Mouse (Mus musculus) embryo, embryonic 10.5 days (tissue): ENCODE results near the gene Bicc1.

Experiments
- DNase-seq: peaks from one replicate; pipeline ENCODE4 v3.0.0-alpha.2; 2015; ENCODE audit warnings: low spot score

Gene Bicc1

DNA sequence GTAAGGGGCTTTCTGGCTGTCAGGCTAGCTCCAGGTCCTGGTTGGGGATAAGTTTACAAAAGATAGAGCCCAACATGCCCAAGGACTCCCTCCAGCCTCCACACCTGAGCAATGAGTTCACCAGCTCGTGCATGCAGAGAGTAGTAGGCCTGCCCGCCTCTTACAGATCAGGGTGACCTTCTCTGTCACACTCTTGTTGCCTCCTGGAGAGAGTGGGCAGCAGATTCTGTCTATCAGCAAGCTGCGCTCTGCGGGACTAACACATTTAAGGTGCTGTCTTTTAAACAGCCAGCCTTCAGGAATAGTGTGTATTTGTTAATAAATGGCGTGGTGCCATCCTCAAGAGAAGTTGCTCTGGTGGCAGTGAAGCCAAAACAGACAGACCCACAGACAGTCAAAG is 101.4 kb downstream of the Bicc1 start:
- no peak for DNase-seq

- DNase-seq: no peak
Observed at GRCm38 (mm10) chr10:71052748-71053147, 106.8 kb downstream of the Bicc1 start.

- no peak for DNase-seq
Observed at GRCm38 (mm10) chr10:71052208-71052607, 107.3 kb downstream of the Bicc1 start.

GRCm38 (mm10) chr10:71050722-71051333 is 108.7 kb downstream of the Bicc1 start:
- no peak for DNase-seq

- DNase-seq: no peak
Observed at GRCm38 (mm10) chr10:71049294-71049693, 110.2 kb downstream of the Bicc1 start.

DNA sequence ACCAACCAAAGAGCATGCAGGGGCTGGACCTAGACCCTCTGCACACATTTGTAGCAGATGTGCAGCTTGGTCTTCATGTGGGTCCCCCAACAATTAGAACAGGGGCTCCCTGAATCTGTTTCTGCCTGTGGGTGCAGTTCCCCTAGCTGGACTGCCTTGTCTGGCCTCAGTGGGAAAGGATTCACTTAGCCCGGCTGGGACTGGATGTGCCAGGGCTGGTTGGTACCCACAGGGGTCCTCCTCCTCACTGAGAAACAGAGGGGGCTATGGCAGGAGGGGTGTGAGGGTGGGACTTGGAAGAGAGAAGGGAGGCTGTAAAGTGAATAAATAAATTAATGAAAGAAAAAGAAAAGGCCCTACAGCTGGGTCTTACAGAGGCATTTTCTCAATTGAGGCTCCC is 115.1 kb downstream of the Bicc1 start:
- DNase-seq: no peak

DNA sequence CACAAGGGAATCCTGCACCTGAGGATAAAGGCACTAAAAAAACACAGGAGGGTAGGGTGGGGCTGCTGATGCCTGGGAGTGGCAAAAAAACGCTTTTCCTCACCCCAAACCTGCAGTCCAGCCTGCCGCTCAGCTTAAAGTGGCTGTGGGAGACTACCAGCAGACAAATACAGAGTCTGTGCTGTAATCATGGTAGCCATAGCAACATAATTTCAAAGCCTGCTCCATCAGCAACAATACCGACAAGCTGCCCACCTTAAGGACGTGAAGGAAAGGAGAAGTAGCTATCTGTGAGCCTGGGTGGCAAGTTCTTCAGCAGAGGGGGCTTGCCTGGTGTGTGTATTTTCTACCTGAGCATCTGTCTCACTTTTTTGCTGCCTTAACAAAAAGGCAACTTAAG is 117.6 kb downstream of the Bicc1 start:
- DNase-seq: no peak

- DNase-seq: no peak
Observed at GRCm38 (mm10) chr10:71036484-71036883, 123.0 kb downstream of the Bicc1 start.

GRCm38 (mm10) chr10:71028996-71029395 is 130.5 kb downstream of the Bicc1 start:
- no peak for DNase-seq

DNA sequence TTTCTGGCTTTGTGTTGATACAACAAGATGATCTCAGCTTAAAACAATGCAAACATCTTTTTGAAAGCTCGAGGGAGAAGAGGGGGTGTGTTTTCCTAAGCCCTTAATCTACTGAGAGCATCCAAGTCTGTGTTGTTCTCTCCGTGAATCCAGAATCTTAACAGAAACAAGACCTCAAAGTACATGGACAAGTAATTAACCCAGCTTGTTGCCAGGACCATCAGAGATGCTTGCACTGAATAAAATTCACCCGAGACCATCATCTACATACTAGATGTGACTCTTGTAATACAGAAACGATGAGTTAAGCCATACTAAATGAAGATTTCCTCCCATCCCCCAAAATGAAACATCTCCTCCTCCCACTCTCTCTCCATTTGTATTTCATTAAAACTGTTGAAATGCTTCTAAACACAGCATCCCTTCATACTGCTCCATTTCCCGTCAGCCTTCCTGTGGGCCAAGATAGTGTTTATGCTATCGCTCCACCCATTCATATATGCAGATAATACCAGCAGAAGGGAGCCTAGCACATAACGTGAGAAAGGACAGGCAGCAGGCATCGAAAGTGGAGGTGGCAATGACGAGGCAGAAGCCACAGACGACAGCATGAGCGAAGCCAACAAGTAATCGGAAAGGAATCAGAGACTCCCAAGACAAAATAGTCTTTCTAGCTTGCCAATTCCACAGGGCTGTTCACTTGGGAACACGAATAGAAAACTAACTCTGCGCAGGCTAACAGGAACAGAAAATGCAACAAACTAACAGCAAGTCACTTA is 131.2 kb downstream of the Bicc1 start:
- DNase-seq: no peak

DNA sequence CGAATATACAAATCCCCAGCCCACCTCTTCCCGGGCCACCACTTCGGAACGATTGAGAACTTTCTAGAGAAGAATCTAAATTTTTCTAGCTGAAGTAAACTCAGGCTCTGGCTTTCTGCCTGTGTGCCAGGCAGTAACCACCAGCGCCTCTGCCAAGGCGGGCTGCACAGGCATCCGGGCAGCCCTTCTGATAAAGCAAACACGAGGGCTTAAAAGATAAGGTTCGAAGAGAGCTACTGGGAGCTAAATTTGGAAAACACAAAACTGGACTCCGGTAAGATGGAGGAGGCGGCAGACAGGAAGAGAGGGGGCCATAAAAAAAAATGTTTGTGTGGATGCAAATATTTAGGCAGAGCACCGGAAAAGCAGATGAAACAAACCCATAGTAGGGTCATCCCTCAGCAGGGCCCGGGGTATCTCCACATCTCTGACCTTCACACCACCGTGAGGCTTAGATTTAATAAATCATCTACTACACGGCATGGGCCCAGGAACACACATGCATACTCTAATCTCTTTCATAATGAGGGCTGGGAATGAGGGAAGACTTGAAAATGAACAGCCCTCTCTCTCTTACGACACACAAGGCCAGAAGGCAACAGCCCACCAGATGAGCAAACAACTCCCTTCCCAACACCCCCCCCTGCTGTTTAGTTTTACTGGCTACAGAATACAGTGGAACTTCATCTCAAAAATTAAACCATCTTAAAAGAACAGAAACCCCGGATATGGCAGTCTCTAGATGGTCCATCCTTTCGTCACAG is 134.2 kb downstream of the Bicc1 start:
- DNase-seq: no peak

GRCm38 (mm10) chr10:71024681-71025080 is 134.8 kb downstream of the Bicc1 start:
- DNase-seq: no peak

DNA sequence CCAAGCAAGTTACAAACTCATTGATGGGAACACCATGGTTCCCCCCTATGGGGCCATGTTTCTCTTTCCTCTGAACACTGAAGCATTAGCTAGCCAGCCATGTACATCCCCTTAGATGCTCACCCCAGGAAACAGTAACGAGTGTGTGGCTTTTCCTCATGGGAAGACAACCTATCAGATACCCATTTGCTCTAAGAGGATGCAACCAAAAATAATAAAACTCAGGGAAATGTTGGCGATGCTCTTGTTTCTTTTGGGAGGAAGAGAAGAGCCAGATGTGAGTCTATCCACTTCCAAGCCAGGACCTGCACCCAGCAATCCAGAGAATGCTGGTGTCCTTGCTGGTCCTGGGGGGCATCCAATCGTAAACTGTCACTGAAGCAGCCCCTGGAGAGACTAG is 136.0 kb downstream of the Bicc1 start:
- DNase-seq: no peak

- DNase-seq: no peak
Observed at GRCm38 (mm10) chr10:71020459-71020858, 139.0 kb downstream of the Bicc1 start.

DNA sequence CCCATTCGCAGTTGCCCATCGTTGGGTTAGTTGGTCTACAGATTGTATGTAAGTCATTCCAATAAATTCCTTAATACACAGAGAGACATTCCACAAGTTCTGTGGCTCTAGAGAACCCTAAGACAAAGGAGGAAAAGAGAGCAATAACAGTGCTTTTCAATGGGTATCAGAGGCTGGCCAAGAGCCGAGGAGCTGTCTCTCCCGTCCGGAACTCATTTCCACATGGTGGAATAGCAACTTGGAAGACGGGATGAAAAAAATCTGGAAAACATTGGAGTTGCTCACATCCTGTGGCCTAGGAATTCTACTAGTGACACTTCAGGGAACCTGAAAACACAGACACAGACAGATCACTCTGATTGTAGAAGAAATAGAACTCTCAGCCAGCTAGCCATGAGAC is 139.7 kb downstream of the Bicc1 start:
- no peak for DNase-seq

- DNase-seq: no peak
Observed at GRCm38 (mm10) chr10:71009771-71010496, 149.6 kb downstream of the Bicc1 start.

GRCm38 (mm10) chr10:71008721-71009120 is 150.8 kb downstream of the Bicc1 start:
- DNase-seq: no peak

- no peak for DNase-seq
Observed at GRCm38 (mm10) chr10:71007956-71008355, 151.5 kb downstream of the Bicc1 start.

DNA sequence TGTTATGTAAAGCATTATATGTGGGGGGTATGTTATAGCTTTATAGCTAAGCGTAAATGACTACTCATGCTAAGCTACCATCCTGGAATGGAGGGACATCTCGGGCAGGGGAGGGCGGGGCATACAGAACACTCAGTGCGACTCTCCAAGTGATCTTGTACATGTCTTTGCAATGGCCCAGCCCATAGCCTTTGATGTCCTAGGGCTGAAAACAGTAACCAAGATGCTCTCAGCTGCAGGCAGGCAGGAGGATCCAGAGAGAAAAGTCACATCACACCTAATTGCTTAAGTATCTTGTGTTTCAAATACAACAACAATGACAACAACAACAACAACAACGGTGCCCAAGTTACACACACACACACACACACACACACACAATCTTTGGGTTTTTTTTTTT is 152.0 kb downstream of the Bicc1 start:
- DNase-seq: no peak

DNA sequence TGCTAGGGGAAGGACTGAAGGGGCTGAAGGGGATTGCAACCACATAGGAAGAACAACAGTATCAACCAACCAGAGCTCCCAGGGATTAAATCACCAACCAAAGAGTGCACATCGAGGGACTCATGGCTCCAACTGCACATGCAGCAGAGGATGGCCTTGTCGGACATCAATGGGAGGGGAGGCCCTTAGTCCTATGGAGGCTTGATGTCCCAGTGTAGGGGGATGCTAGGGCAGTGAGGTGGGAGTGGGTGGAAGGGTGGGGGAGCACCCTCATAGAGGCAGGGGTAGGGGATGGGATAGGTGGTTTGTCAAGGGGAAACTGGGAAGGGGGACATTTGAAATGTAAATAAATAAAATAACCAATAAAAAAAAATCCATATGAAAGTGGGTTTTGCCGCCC is 152.5 kb downstream of the Bicc1 start:
- no peak for DNase-seq

GRCm38 (mm10) chr10:71002871-71003270 is 156.6 kb downstream of the Bicc1 start:
- no peak for DNase-seq

- no peak for DNase-seq
Observed at GRCm38 (mm10) chr10:71002186-71002585, 157.3 kb downstream of the Bicc1 start.
